In genomic region chr11:73101308-73101707, GRCm38 (mm10) we compare ENCODE assay signal across 23 mouse cellular contexts. TPM values are rescaled to one million over a fixed set of nuclear protein-coding genes. Genes with fewer than 3 reads are reported as not detected.
"Had no signal": no experiment of that assay in that cellular context is flagged by ENCODE, and none has a peak within 500 bp of the region (broad histone marks: within the 10 kb centered on the region; RNA-seq: fewer than 3 reads in every experiment).

No protein-coding gene starts in this region.

- H3K4me3 ChIP-seq: lung, embryonic 15.5 days; megakaryocyte, embryonic 14.5 days; midbrain, embryonic 13.5 days; midbrain, embryonic 15.5 days; neural tube, embryonic 13.5 days; neural tube, embryonic 15.5 days had no signal

- H3K9me3 ChIP-seq: lung, embryonic 15.5 days; megakaryocyte, embryonic 14.5 days; midbrain, embryonic 13.5 days; midbrain, embryonic 15.5 days; neural tube, embryonic 13.5 days; neural tube, embryonic 15.5 days had no signal

- H3K4me1 ChIP-seq: lung, embryonic 15.5 days; midbrain, embryonic 13.5 days; midbrain, embryonic 15.5 days; neural tube, embryonic 13.5 days; neural tube, embryonic 15.5 days had no signal

- DNase-seq: lung, adult 18-20 months; lung, postnatal 14 days; lung, postnatal 36 days; retina, postnatal 1 day; right cerebral cortex, adult 18-20 months; right cerebral cortex, postnatal 25 days; right cerebral cortex, postnatal 4 days; spleen, adult 18-20 months; thymus, adult 18-20 months; thymus, postnatal 25 days; thymus, postnatal 4 days had no signal

- H3K4me2 ChIP-seq: lung, embryonic 15.5 days; midbrain, embryonic 11.5 days; midbrain, embryonic 13.5 days; midbrain, embryonic 15.5 days; neural tube, embryonic 13.5 days; neural tube, embryonic 15.5 days had no signal

- H3K9ac ChIP-seq: lung, embryonic 15.5 days; midbrain, embryonic 13.5 days; midbrain, embryonic 15.5 days; neural tube, embryonic 13.5 days; neural tube, embryonic 15.5 days had no signal

- ATAC-seq: lung, postnatal 0 days; midbrain, embryonic 13.5 days; midbrain, embryonic 15.5 days had no signal

- H3K27ac ChIP-seq: lung, embryonic 15.5 days; macrophage; midbrain, embryonic 13.5 days; midbrain, embryonic 15.5 days; neural tube, embryonic 13.5 days; neural tube, embryonic 15.5 days had no signal

- H3K36me3 ChIP-seq: lung, embryonic 15.5 days; midbrain, embryonic 13.5 days; midbrain, embryonic 15.5 days; neural tube, embryonic 13.5 days; neural tube, embryonic 15.5 days had no signal

- H3K27me3 ChIP-seq: lung, embryonic 15.5 days; midbrain, embryonic 13.5 days; midbrain, embryonic 15.5 days; neural tube, embryonic 13.5 days; neural tube, embryonic 15.5 days had no signal

RNA-seq across cellular contexts. Expression of gene Itgae, which starts 10.9 kb away (rescaled TPM):
- total RNA-seq: midbrain, postnatal 0 days had no signal

RNA-seq across cellular contexts. Expression of gene P2rx5, which starts 58.9 kb away (rescaled TPM):
- total RNA-seq: megakaryocyte progenitor cell, adult 5-6 weeks; midbrain, postnatal 0 days; monocyte, adult 5-6 weeks had no signal
